Mouse (Mus musculus) monocyte, adult 2 months (primary cell): Measurements from ENCODE around the gene Rsad2.
"Not testable (repeated sequence)": the region's sequence is repeated elsewhere in the genome, so short reads cannot be mapped to it uniquely, and the experiment has no call there.

ENCODE experiments used
- DNase-seq, 2 experiments: peaks; one replicate each; pipeline ENCODE4 v3.0.0; 2022; ENCODE audit warnings: low spot score in 2 of 2, low read depth in 1 of 2

Rsad2 gene

DNA sequence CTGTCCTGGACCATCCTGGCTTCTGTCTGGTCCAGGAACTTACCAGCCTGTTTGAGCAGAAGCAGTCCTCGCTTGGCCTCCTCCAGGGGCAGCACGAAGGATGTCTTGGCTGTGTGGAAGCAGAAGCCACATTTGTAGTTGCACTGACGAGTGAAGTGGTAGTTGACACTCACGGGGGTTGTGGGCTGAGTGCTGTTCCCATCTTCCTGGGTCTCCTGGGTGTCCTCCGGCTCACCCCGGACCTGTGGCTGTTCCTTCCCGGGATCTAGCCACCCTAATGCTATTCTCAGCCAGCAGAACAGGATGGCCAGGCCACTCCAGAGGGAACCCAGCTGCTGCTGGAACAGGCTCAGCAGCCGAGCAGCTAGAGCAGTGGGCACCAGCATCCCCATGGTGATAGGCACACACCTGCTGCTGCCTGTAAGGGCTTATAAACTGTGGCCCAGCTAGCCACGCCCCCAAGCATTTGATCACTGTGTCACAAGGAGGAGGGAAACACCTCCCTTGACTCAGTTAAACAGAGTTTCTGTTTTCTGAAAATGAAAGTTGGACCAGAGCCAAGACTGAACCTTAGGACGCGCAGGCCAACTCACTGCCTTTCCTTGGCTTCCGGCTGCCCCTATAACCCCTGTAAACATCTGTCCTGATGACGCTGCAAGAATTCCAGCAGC is at the start of gene Rsad2:
Rsad2 (minus strand) TSS at position 425 of the 671 bp plus-strand sequence.
- DNase-seq, result peak in 1 of 2 experiments; percentile 60

DNA sequence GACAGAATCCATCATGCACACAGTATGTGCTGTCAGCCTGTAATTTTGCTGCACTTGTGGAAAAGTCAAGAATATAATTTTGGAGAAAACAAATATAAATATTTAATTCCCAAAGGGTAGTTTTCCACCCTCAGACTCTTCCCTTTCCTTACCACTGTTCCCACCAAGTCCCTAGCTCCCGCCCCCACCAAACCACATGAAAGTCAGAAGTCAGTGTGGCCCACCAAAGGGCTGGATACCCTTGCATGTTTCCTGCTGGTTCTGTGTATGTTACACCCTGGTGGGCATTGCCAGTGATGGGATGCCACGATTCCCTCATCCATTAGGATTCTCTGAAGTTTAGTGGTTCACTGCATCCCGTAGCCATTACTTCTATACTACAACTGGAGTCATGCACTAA is 44.8 kb upstream of the Rsad2 start:
- no peak for DNase-seq

DNA sequence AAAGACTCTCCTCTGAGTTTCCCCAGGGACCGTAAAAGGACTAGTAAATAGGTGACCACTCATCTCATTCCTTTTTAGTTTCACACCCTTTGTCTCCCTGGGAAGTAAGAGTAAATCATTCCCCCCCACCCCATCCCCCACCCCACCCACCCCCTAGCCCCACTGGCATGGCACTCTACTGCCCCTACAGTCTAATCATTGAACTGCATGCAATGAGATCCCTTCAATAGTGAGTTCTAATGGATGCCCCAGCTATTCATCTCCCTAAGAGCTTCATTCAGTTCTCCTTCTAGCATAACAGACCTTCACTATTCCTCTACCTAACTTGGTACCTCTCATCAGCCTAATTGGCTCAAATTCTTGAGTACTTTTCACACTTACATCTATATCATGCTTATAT is 33.7 kb upstream of the Rsad2 start:
- DNase-seq, result no peak

DNA sequence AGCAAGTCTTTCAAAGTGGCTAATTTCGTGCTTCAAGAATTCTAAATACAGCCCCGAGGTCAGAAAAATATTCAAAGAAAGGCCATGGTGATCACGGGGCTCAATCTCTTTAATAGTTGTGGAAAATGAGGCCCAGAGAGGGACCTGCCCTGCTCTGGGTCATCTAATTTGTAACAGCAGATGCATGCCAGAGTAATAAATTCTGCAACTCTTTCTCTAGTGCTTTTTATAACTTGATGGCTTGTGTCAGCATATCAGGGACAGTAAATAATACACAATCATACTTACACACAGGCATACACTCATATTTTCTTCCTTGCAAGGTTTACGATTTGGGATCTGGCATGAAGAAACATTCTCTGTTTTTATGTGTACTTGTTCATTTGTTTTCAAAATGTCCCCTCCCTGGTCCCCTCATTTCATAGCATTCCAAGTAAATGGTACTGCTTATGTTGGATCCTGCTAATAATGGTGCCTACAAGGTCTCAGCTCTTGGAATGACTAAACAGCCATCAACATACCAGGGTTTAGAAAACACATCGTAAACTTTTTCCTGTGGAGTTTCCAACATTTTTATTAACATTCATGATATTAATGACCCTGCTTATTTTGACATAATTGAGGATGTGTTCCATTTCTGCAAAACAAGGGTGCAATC is 32.5 kb upstream of the Rsad2 start:
- DNase-seq, result no peak

DNA sequence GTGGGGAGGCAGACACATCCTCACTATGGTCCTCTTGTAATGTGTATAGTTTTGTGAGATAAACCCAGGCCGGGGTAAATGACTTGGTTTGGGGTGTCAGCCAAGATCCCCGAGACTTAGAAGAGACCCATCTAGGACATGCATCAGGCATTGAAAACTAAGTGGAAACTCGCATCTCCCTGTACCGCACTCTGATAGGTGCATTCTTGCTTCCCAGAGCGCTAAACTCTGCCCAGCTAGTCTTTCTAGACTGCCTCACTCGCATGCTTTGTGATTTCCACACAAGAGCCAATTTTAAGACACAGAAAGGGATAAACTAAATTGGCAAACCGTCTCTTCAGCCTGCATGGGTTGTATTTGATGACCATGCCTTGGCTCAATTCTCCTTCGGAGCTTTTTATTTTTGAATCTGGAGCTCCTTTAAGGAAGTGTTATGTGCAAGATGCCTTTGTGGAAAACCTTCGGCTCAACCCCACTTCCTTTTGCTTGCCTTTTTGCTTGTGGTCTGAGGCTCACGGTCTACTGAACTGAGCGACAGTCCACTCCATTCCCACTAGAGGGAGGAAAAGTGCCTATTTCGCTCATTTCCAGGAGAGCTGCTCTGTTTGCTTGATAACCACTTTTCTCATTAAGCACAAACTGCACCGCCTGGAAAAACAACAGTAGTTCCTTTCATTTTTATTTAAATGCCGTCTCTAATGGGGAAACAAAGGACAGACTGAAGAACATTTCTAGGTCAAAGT is 31.8 kb upstream of the Rsad2 start:
- no peak for DNase-seq

DNA sequence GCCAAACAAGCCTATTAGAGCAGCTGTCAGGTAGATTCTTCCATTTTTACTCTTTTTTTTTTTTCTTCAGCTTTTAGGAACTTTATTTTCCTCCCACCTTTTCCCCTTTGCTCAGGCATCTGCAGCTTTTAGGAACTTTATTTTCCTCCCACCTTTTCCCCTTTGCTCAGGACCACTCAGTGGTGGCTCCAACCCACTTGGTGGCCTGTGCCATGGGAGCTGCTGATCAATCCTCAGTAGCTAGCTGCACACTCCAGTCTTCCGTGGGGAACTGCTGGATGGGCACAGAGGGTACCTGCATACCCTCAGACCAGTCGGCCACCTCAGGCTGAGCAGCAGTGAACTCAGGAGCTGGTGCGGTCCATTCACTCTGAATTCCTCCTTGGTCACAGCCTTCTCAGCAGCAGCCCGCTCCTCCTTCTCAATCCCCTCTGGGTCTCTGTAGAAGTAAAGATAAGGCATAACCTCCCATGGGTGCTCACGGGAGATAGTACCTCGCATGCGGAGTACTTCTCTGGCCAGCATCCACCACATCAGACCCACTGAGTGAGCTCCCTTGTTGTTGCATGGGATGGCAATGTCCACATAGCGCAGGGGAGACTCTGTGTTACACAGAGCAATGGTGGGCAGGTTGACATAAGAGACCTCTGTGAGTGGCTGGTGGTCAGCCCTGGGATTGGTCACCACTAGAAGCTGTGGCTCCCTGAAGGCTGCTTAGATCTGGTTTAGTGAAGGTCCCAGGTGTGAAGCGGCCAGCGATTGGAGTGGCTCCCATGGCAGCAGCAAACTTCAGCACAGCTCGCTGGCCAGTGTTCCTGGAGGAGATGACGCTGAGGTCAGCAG is 29.7 kb upstream of the Rsad2 start:
- not testable (repeated sequence) for DNase-seq

DNA sequence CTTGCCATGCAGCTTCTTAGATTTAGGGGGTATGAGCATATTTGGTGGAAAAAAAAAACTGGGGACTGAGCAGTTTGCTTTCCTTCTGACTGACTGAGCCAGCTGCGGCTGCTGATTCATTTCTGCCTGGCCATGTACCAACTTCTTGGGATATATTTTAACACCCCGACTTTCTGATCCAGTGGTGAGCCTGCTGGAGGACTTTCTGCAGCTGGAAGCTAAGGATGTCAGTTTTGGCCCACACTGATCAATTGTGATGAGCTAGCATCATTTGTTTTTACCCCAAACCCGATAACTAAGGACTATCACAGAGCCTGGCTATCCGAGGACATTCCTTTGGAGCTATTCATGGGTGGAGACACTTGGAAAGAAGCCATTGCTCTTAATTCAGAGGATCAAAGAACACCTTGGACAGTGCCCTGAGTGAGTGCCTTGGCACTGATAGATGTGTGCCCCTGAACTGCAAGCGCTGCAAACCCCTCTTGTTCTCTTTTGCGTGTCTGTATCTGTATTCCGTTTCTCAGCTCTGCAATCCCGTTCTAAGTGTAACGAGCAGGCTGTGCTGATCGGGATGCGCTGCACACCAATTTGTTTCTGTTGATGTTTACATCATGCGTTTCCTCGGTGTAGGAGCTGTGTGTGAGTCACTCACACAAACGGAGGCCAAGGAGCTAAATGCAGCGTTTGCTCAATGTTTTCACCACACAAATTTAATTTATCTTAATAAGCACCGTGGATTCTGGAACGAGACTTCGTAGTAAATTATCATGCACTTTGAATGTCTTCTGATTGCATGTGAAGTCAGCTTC is 22.1 kb upstream of the Rsad2 start:
- no peak for DNase-seq

DNA sequence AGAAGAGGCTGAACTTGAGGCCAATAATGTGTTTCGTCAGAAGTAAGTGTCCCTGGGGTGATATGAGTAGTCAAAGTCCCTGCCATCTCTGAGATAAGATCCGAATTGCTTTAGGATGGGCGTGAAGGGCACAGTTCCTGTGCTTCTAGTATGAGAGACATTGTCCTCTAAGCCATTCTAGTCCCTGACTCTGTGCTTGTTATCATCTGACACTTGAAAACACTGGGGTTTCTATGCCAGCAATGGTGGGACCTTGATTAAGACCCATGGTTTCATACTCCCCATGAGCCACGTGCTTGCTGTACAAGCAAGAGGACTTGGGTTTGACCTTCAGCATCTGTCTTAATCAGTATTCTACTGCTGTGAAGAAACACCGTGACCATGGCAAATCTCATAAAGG is 20.9 kb upstream of the Rsad2 start:
- DNase-seq, result no peak

DNA sequence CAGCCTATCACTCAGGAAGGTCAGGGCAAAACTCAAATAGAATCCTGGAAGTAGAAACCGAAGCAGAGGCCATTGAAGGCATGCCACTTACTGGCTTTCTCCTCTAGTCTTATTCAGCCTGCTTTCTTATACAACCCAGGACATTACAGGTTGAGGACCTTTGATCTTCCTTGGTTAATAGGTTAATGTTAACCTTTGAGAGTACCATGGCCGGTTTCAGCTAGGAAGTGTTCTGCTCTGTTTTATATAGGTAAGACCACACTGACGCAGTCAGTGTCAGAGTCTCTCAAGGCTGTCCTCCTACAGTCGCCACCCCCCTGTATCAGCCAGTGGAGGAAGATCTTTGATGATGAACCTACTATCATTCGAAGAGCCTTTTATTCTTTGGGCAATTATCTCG is 17.5 kb upstream of the Rsad2 start:
- DNase-seq, result no peak

DNA sequence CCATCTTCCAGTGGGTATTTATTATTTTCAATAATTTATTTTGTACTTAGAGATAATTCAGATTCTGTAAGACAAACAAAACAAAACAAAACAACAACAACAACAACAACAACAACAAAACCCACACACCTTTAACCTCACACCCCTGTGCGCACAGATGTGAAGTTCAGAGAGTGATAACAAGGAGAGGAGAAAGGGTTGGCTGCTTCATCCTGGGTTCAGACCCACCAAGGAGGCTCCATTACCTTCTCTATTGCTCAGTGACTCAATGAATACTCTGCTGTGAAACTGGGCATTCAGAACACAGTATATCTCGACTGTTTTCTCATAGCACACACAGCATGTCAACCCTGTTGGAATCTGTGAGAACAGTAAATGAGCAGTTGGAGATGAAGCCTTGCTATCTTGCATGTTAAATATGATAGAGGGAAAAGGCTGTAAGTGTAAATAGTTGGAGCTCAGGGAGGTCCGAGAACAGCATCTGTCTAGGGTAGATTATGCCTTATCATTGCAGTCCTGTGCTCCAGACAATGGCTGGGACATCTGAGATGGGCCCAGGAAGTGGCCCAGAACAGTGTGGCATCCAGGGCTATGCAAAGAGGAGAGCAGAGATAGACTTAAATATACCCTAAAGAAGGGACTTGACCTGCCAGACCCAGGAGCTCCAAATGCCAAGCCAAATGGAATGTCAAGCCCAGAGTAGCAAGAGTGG is 16.7 kb upstream of the Rsad2 start:
- DNase-seq, result no peak

DNA sequence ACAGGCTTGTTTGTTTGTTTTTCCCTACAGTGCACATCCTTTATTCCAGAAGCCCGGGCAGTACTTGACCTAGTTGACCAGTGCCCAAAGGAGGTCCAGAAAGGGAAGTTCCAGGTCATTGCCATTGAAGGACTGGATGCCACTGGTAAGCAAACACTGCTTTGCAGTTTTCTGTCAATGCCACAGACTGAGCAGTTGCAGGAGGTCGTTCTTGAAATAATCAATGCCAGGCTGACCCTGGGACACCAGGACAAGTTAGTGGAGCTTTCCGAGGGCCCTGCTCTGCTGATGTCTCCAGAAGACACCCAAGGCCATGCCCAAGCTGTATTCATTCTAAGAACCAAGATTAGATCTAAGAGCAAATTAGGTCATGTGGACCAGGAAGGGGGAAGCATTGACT is 15.1 kb upstream of the Rsad2 start:
- no peak for DNase-seq

DNA sequence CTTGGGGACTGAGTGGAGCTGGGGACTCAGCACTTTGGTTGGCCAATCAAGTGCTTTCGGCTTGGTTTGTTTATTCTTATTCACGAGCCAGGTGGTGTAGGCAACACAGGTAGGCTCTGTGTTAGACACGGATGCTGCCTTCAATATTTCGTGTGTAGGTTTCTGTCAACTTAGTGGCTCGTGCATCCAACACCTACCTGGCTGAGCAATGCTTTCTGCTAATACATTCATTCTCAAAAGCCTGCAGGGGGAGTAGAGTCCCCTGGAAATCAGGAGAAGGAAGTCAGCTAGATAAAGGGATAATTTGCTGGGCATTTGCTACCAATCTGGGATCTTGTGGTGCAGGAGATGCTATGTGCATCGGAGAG is 13.8 kb upstream of the Rsad2 start:
- DNase-seq, result no peak

DNA sequence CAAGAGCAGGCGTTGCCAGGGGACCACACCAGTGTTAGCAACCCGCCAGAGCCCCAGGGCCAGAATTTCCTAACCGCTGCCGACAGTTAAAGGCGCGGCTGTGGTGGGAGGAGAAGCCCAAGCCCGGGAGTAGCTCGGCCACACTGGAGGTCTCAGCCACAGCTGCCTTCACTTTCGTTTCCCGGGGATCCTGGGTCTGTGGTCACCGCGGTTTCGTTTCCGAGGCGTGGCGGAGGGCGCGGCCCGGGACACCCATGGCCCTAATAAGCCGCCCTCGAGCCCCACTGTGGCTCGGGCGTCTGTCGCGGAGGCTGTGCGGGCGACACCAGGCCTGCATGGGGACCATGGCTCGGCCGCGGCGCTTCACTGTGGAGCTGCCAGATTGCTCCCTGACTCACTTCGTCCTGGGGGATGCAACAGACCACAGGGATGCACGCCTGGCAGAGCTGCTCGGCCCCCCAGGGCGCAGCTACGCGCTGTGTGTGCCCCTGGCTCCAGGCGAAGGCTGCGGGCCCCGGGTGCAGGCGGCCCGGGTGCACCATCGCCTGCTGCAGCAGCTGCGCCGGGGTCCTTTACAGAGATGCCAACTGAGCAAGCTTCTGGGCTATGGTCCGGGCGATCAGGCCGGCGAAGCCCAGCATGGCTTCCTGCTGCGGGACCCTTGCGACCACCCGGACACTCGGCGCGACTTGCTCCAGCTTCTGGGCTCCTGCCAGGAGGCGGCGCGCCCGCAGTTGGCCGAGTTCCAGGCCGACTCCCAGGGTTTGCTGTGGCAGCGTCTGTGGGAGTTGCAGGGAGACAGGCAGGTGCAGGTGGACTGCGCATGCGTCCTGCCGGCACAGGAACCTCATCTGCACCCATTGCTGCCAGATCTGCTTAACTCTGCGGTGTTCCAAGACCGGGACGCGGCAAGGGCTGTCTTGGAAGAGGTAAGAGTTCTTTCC is 13.1 kb upstream of the Rsad2 start, which contains the start of gene Cmpk2:
Cmpk2 (plus strand) TSS at position 107 of the 944 bp plus-strand sequence.
- peak; percentile 74 to 83 for DNase-seq

DNA sequence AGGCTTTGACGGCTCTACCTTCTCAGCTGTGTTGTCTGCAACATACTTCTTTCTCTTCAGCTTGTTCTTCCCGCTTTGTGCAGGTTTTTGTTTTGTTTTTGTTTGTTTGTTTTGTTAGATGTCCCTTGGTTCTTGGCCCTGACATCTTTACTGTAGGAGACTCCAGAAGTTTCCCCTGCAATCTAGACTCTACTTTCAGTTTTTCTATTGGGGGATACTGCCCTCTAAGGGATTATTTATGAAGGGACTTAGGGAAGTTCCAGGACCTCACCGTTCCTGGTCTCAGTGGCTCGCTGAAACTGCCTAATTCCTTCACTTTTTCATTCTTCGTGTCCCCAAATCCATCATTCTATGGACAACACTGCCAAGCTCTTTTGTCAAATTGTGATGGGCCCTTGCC is 9.3 kb upstream of the Rsad2 start:
- DNase-seq, result no peak

DNA sequence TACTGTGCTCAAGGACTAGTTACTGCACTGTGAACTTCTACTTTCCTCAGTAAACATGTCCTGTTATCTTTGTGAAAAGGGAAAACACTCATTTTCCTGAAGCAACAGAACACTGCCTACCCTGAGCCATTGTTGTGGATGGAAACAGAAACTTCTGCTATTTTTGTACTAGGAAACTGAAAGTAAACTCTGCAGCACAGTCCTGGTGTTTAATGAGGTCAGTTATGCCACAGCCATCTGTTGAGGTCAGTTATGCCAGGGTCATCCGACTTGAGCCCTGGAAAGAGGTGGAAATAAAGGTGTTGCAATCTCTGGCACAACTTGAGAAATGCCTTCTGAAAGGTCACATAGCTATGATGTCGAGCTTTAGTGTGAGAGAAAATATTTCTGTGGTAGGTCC is 3.8 kb upstream of the Rsad2 start:
- peak in 1 of 2 experiments; percentile 21 for DNase-seq

DNA sequence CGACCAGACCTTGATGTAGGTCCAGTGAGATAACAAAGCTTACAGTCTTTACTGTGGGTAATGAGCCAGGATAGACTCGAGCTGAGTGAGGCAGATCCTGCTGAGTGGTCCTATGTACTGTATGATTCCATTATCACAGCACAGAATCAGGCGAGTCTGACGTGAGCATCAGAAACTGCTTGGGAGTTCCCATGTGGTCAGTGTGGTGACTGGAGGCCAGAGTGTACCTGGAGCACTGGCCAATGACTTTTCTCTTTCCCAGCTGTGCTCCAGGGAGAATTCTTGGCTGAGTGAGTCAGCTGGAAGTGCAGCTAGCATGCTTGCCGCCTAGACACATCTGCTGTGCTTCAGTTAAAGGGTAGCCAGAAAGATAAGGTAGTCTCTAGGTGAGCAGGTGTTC is 1.6 kb downstream of the Rsad2 start:
- no peak for DNase-seq

DNA sequence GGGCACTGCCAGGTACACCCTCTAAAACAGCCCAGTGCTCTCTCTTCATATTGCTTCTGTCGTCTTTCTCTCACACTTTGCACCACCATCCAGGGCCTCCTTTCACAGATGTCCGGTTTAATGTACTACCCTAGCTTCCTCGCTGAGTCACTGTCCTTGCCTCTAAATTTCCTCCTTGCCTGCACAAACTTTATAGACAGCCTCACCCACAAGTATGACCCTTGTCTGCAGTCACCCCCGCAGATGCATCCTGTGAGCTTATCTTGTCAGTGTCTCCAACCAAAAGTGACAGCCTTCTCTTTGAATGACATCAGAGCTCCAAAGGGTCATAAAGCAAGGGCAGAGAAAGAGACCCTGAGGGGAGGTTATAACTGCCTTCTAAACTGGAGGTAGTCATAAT is 3.3 kb downstream of the Rsad2 start:
- DNase-seq, result no peak

DNA sequence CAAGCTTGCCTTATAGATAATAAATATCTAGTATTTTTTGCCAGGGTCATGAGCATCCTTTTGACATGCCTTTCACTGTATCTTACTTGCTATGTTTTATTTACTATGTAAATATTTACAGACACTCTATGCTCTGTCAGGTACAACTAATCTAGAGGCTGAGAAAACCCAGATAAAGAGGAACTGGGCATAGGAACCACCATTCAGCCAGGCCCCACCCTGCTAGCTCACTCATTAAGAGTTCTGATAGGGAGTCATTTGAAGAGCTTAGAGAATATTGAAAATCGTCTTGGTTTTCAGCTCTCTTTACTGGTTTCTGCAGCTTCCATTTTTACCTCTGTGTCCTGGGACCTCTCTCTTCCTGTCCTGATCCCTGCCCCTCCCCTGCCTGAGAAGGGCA is 5.1 kb downstream of the Rsad2 start:
- no peak for DNase-seq

DNA sequence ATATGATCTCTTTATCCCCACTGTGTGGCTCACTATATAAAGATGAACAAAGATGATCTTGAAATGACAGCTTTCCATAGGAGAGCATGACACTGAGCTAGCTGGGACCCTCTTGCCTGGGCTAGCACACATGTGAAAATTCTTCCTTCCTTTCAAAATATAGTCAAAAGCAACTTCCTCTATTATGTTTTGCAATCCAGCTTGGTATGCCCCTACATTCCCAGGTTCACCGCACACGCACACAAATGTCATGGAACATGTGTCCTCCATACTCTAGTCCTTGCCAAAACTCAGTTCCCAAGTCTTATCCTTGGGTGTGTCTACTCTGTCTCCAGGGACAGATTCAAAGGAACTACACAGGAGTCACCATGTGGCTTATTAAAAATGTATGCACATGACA is 6.8 kb downstream of the Rsad2 start:
- no peak for DNase-seq
